Mouse (Mus musculus) liver, postnatal 0 days (tissue): Measurements from ENCODE around the gene Agap1.

Source experiments
- CTCF ChIP-seq: sonication (generic); IDR thresholded peaks from 2 replicates; pipeline ENCODE4 v1.5.1; 2016; ENCODE audit warnings: antibody characterized with exemption, low read depth
- EP300 ChIP-seq: IDR thresholded peaks from 2 replicates; pipeline ENCODE4 v1.6.1; 2016; ENCODE audit warnings: antibody characterized with exemption, low read depth, mild to moderate bottlenecking

DNA sequence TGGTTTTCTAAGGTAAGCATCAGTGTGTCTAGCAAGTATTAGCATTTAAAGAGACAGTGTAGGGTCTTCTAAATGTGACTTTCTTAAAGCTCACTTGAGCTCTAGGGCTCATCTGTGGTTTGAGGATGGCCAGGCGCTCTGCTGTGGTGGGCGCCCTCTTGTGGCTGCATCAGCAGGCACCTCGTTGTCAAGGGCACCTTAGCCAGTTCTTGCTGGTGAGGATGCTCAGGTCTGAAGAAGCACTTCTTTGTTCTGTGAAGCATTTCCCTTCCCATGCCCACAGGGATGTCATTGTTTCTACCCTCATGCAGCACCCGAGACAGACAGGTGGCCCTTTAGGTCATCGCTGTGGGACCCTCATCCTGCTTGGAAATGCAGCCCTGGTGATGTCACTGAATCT lies 152.0 kb downstream of the Agap1 start:
- TF ChIP-seq CTCF = peak; percentile 88
- TF ChIP-seq EP300 = no peak
